In the genomic region with DNA sequence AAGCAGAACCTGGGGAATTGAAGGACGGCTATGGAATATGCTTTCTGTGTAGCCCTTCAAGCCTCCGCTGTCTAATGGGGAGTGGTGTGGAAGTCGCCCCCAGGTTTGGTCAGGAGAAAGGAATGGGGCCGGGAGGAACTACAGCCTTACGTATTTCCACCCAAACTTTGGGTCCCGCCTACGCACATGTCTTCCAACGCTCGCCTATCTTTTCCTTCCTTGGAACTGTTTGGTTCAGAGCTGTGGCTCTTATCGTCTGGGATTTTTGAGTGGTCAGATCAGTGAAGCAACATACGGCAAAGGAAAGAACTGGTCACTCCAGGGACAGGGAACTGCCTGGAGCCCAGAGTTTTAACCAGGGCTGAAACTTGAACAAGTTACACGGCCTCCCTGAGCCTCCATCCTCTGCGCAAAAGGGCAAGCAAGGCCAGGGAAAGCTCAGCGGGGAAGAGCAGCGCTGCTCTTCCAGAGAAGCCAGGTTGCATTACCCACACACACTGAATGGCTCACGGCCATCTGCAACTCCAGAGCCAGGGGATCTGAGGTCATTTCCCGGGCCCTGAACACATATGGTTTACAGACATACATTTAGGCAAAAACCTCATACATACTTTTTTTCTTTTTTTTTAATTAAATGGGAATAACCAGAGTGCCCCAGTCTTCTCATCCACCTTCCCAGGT, we compare ENCODE assay signal across 13 mouse cellular contexts. TPM values are rescaled to one million over a fixed set of nuclear protein-coding genes. Genes with fewer than 3 reads are reported as not detected.
DNase-seq lines count a peak whose midpoint lies in the region; ATAC-seq and TF ChIP-seq lines count a peak whose summit lies in the region.
"Had no signal": no experiment of that assay in that cellular context is flagged by ENCODE, and none has a peak within 500 bp of the region (broad histone marks: within the 10 kb centered on the region; RNA-seq: fewer than 3 reads in every experiment).

No protein-coding gene starts in this region.

- no peaks in the 10 kb centered on the region for H3K79me2 ChIP-seq in liver, adult 2 months (ENCODE audit: control insufficient read depth, insufficient read depth, low read length)

- TF ChIP-seq EP300 in liver, postnatal 0 days (IDR thresholded peaks at IDR 0.05; ENCODE audit: low read depth), result no peak
- TF ChIP-seq EP300 in ES-Bruce4 (IDR thresholded peaks at IDR 0.05; ENCODE audit: insufficient read depth, low read depth, low read length), result no peak

- TF ChIP-seq CTCF in liver, adult 2 months (IDR thresholded peaks at IDR 0.05; ENCODE audit: low read depth, low read length), result no peak
- no peak for TF ChIP-seq CTCF in liver, postnatal 0 days (IDR thresholded peaks at IDR 0.05; ENCODE audit: low read depth)
- no peak for TF ChIP-seq CTCF in ES-Bruce4 (IDR thresholded peaks at IDR 0.05; ENCODE audit: low read depth, low read length)
- TF ChIP-seq CTCF in midbrain, postnatal 0 days (IDR thresholded peaks at IDR 0.05), result no peak

- no peaks in the 10 kb centered on the region for H3K9me3 ChIP-seq in liver, postnatal 0 days (ENCODE audit: low read length)
- H3K9me3 ChIP-seq in ES-Bruce4 (replicated peaks; ENCODE audit: control insufficient read depth, insufficient read depth, low read length, poor library complexity, severe bottlenecking), result no peaks in the 10 kb centered on the region
- H3K9me3 ChIP-seq in heart, embryonic 10.5 days, result no peaks in the 10 kb centered on the region
- H3K9me3 ChIP-seq in midbrain, postnatal 0 days (ENCODE audit: low read length), result no peaks in the 10 kb centered on the region
- H3K9me3 ChIP-seq: forebrain, embryonic 12.5 days had no signal

- H3K4me3 ChIP-seq in liver, adult 2 months (ENCODE audit: insufficient read depth, low read depth, low read length), result no peak overlapping the region
- H3K4me3 ChIP-seq in liver, postnatal 0 days (ENCODE audit: low read depth, low read length), result no peak overlapping the region
- peak overlapping the region; percentile 6; the same call in 1 of the 2 replicates for H3K4me3 ChIP-seq in ES-Bruce4 (ENCODE audit: low read depth, low read length)
- H3K4me3 ChIP-seq in heart, embryonic 10.5 days, result no peak overlapping the region
- no peak overlapping the region for H3K4me3 ChIP-seq in midbrain, postnatal 0 days (ENCODE audit: low read depth, low read length)
- H3K4me3 ChIP-seq: forebrain, embryonic 12.5 days had no signal

- H3K27me3 ChIP-seq in liver, adult 2 months (ENCODE audit: control insufficient read depth, insufficient read depth, low read length), result peaks cover 11% of the 10 kb centered on the region; the same call in 1 of the 2 replicates
- H3K27me3 ChIP-seq in liver, postnatal 0 days (ENCODE audit: insufficient read depth, low read length), result peaks cover 21% of the 10 kb centered on the region
- no peaks in the 10 kb centered on the region for H3K27me3 ChIP-seq in ES-Bruce4 (ENCODE audit: control insufficient read depth, insufficient read depth, low read length, poor library complexity, severe bottlenecking)
- H3K27me3 ChIP-seq in heart, embryonic 10.5 days (ENCODE audit: insufficient read depth, poor library complexity, severe bottlenecking), result 0 out of 2 replicates have a peak, but pooled peaks cover 5% of the 10 kb centered on the region
- H3K27me3 ChIP-seq in midbrain, postnatal 0 days (ENCODE audit: insufficient read depth, low read length), result peaks cover 11% of the 10 kb centered on the region; the same call in 1 of the 2 replicates

- no peaks in the 10 kb centered on the region for H3K36me3 ChIP-seq in liver, adult 2 months (ENCODE audit: control insufficient read depth, insufficient read depth, low read length)
- no peaks in the 10 kb centered on the region for H3K36me3 ChIP-seq in liver, postnatal 0 days (replicated peaks; ENCODE audit: insufficient read depth, low read length)
- no peaks in the 10 kb centered on the region for H3K36me3 ChIP-seq in ES-Bruce4 (ENCODE audit: control insufficient read depth, insufficient read depth, low read length, poor library complexity, severe bottlenecking)
- no peaks in the 10 kb centered on the region for H3K36me3 ChIP-seq in heart, embryonic 10.5 days
- H3K36me3 ChIP-seq in midbrain, postnatal 0 days (ENCODE audit: insufficient read depth, low read length), result no peaks in the 10 kb centered on the region
- H3K36me3 ChIP-seq: forebrain, embryonic 12.5 days had no signal

- 77% methylated on average over 17 of the region's 17 CpGs for WGBS in liver, adult 2 months
- 75% methylated on average over 17 of the region's 17 CpGs for WGBS in liver, postnatal 0 days (ENCODE audit: insufficient replicate concordance)
- WGBS in heart, embryonic 10.5 days, result 49% methylated on average over 17 of the region's 17 CpGs
- WGBS in midbrain, postnatal 0 days, result 79% methylated on average over 17 of the region's 17 CpGs

- TF ChIP-seq POLR2A in liver, adult 2 months (IDR thresholded peaks at IDR 0.05; ENCODE audit: extremely low read depth, insufficient read depth, low read length), result no peak
- no peak for TF ChIP-seq POLR2A in ES-Bruce4 (IDR thresholded peaks at IDR 0.05; ENCODE audit: insufficient read depth, low read length)

- H3K4me2 ChIP-seq in liver, postnatal 0 days (ENCODE audit: low read depth, low read length), result no peak overlapping the region
- no peak overlapping the region for H3K4me2 ChIP-seq in midbrain, postnatal 0 days (ENCODE audit: low read depth, low read length, poor library complexity, severe bottlenecking)
- H3K4me2 ChIP-seq: forebrain, embryonic 12.5 days had no signal

- no peak for ATAC-seq in liver, postnatal 0 days
- ATAC-seq in midbrain, postnatal 0 days (ENCODE audit: low FRiP score), result no peak

- DNase-seq in liver, adult 2 months (ENCODE audit: extremely low read depth, low read depth, low spot score), result no peak
- no peak for DNase-seq in liver, postnatal 0 days
- DNase-seq in heart, embryonic 10.5 days (ENCODE audit: low spot score), result no peak
- DNase-seq in heart, postnatal 4 days, result peak; percentile 73
- DNase-seq in neural tube, embryonic 10.5 days (ENCODE audit: extremely low spot score, low spot score), result no peak
- no peak for DNase-seq in B cell, adult 2 months
- DNase-seq in midbrain, postnatal 0 days (ENCODE audit: low spot score), result no peak
- DNase-seq: cerebellum, adult 18-20 months; gastrocnemius, postnatal 10 days; thymus, postnatal 36 days had no signal

- H3K27ac ChIP-seq in liver, adult 2 months (replicated peaks; ENCODE audit: insufficient read depth, low read depth, low read length), result peak overlapping the region; percentile 31; the same call in 1 of the 2 replicates
- no peak overlapping the region for H3K27ac ChIP-seq in liver, postnatal 0 days (ENCODE audit: low read depth)
- H3K27ac ChIP-seq in ES-Bruce4 (ENCODE audit: insufficient read depth, low read length), result no peak overlapping the region
- H3K27ac ChIP-seq in heart, embryonic 10.5 days, result peak overlapping the region; percentile 71
- no peak overlapping the region for H3K27ac ChIP-seq in midbrain, postnatal 0 days (ENCODE audit: low read depth, low read length)
- H3K27ac ChIP-seq: forebrain, embryonic 12.5 days; macrophage had no signal

- H3K4me1 ChIP-seq in liver, adult 2 months (ENCODE audit: control insufficient read depth, insufficient read depth, low read length), result peaks cover 7% of the 10 kb centered on the region
- peaks cover 9% of the 10 kb centered on the region for H3K4me1 ChIP-seq in liver, postnatal 0 days (ENCODE audit: insufficient read depth)
- H3K4me1 ChIP-seq in ES-Bruce4 (ENCODE audit: control insufficient read depth, insufficient read depth, low read length), result peaks cover 7% of the 10 kb centered on the region
- peaks cover 52% of the 10 kb centered on the region for H3K4me1 ChIP-seq in heart, embryonic 10.5 days
- H3K4me1 ChIP-seq in midbrain, postnatal 0 days (ENCODE audit: insufficient read depth, low read length), result no peaks in the 10 kb centered on the region

- no peak overlapping the region for H3K9ac ChIP-seq in liver, adult 2 months (ENCODE audit: low read depth, low read length)
- H3K9ac ChIP-seq in liver, postnatal 0 days (replicated peaks), result no peak overlapping the region
- H3K9ac ChIP-seq in ES-Bruce4 (ENCODE audit: low read depth, poor library complexity, severe bottlenecking), result peak overlapping the region; percentile 29
- H3K9ac ChIP-seq in midbrain, postnatal 0 days (replicated peaks; ENCODE audit: low read length, poor library complexity, severe bottlenecking), result no peak overlapping the region
- H3K9ac ChIP-seq: forebrain, embryonic 12.5 days had no signal

RNA-seq across cellular contexts. Expression of gene Ptgis, which starts 4.9 kb away (rescaled TPM):
- total RNA-seq in liver, adult 2 months (2014; rRNA removed), result 1.0 and 1.1 TPM in 2 replicates
- polyA plus RNA-seq in liver, adult 2 months (2012; rRNA removed), result 1.4 and 3.1 TPM in 2 replicates
- polyA plus RNA-seq in liver, postnatal 0 days (2015; fragmentation: Nextera tagmentation; extraction: Ambion mirVana), result 1.1 and 1.8 TPM in 2 replicates
- polyA plus RNA-seq in ES-Bruce4 (2011; ENCODE audit: insufficient read depth, insufficient read length, low read depth, missing spikeins), result 6.8 and 11.0 TPM in 2 replicates
- 16.3 and 21.4 TPM in 2 replicates for polyA plus RNA-seq in heart, embryonic 10.5 days (2016; fragmentation: Nextera tagmentation; extraction: Ambion mirVana)
- total RNA-seq in heart, postnatal 4 days (2021), result 10 to 100 TPM; 36.7 to 40.9 TPM
- 4.3 and 6.1 TPM in 2 replicates for total RNA-seq in midbrain, postnatal 0 days (2014; rRNA removed)
- 3.9 and 4.7 TPM in 2 replicates for polyA plus RNA-seq in midbrain, postnatal 0 days (2015; fragmentation: Nextera tagmentation; extraction: Ambion mirVana)
- polyA plus RNA-seq: macrophage had no signal

RNA-seq across cellular contexts. Expression of gene Kcnb1, which starts 45.5 kb away (rescaled TPM):
- 0.81 and 0.83 TPM in 2 replicates for total RNA-seq in liver, adult 2 months (2014; rRNA removed)
- polyA plus RNA-seq in liver, adult 2 months (2012; rRNA removed), result 0.32 and 0.60 TPM in 2 replicates
- polyA plus RNA-seq in liver, postnatal 0 days (2015; fragmentation: Nextera tagmentation; extraction: Ambion mirVana), result 0.11 and 0.21 TPM in 2 replicates
- polyA plus RNA-seq in ES-Bruce4 (2011; ENCODE audit: insufficient read depth, insufficient read length, low read depth, missing spikeins), result 1.1 and 1.4 TPM in 2 replicates
- 0.16 and 0.21 TPM in 2 replicates for polyA plus RNA-seq in heart, embryonic 10.5 days (2016; fragmentation: Nextera tagmentation; extraction: Ambion mirVana)
- 10 to 100 TPM; 22.5 to 26.9 TPM for total RNA-seq in heart, postnatal 4 days (2021)
- total RNA-seq in midbrain, postnatal 0 days (2014; rRNA removed), result 29.8 and 30.0 TPM in 2 replicates
- polyA plus RNA-seq in midbrain, postnatal 0 days (2015; fragmentation: Nextera tagmentation; extraction: Ambion mirVana), result 5.6 and 6.4 TPM in 2 replicates

Comparison
In these comparisons a context has a peak if more than half of its experiments do, and no peak if none do; other contexts are left out.
1. H3K27ac ChIP-seq: peak in liver, adult 2 months (single experiment) and heart, embryonic 10.5 days (single experiment); none in liver, postnatal 0 days (single experiment), ES-Bruce4 (single experiment) and midbrain, postnatal 0 days (single experiment).